Mouse (Mus musculus) ES-CJ7 (cell line): ENCODE measurements around the gene Dctn1.
A peak's percentile ranks its signal among the peaks of the same experiment; 100 is the strongest.

Experiments
- DNase-seq: peaks from one replicate; pipeline ENCODE4 v3.0.0; 2011; ENCODE audit warnings: low read depth, low spot score

Gene Dctn1

DNA sequence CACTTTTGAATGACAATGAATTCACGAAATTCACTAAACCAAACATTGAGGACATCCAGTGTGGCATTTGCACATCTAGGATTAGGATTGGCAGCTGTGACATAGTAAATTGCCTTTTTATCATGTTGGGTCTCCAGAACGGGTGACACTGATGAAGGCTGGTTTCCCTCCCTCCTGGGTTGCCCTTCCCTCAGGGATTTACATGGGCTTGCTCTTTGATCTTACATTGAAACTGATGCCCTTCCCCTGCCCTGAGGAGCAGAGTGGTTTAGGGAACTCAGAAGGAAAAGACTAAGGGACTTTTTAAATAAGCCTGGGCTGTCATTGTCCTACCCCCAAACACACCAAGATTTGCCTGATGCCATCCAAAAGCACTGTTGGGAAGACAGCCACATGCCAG, 65.8 kb downstream of the Dctn1 start:
- peak; percentile 71 for DNase-seq

DNA sequence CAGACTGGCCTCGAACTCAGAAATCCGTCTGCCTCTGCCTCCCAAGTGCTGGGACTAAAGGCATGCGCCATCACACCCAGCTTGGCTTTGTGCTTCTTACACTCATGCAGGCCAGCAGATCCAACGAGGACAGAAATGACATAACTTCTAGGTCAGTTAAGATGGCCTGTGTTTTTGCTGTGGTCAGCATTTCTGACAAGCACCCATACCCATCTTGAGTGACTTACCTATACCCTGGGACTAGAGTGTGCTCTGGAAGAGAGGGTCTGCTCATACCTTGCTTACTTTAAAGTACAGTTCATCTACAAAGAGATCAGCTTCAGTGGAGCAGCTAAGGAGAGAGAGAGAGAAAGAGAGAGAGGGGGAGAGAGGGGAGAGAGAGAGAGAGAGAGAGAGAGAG, 67.6 kb downstream of the Dctn1 start:
- no peak for DNase-seq

DNA sequence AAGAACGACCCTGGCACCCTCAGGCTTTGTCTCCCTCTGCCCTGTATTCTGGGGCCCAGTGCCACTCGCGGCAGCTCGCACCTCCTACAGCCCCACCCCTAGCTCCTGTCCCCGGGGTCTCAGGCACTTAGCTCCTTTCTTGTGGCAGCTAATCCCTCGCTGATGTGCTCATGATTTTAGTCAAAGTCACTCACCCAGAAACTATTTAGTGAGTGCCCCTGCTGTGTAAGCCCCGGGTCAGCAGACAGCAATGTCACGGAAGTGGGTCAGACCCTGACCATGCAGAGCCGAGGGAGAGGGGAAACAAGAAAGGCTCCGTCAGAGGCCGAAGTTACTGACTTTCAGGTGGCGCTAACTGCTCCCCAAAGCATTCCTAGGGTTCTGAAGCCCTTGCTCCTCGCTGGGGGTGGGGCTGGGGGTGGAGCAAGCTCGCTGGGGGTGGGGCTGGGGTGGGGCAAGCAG, 68.6 kb downstream of the Dctn1 start:
- peak; percentile 71 for DNase-seq

DNA sequence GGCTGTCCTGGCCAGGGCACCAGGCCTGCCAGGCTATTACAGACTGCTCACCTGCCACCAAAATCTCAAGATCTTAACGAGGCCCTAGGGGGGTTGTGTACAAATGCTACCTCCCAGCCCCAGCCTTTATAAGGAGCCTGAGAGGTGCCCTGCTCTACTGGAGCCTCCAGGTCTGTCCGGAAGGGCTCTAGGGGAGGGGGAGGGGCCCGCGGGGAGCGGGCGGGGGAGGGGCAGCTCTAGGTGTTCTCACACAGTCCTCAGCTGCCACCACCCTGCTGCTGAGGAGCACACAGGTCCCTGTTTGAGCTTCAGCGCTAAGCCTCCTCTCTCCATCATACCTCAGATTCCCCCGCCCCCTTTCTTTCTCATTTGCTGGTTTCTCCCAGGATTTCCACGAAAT, 71.4 kb downstream of the Dctn1 start:
- DNase-seq, result peak; percentile 64

DNA sequence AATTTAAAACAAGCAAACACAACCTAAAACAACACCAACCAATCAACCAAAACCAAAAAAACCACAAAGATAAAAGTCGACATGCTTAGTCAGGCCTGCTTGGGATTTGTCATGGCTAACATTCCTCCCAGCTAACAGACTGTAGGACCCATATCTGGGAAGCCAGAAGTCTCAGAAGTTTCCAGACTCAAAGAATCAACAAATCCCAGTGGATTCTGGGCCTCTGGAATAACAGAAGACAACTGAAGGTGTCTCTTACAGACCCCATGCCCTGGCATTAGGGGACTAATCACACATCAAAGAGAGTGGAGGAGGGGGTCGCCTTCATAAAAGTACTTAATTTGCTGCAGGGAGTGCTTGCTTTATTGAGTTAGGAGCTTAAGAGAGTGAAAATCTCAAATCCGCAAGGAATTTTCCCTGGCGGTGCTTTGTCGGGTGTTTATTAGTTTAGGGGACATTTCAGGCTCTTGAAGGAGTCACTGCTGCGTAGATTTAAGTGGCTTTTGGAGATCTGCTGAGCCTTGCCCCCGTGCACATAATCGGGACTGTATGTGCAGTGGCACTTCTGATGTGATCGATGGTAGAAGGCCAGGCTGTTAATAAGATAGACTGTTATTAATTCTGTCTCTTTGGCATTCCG, 78.8 kb downstream of the Dctn1 start:
- DNase-seq, result no peak

DNA sequence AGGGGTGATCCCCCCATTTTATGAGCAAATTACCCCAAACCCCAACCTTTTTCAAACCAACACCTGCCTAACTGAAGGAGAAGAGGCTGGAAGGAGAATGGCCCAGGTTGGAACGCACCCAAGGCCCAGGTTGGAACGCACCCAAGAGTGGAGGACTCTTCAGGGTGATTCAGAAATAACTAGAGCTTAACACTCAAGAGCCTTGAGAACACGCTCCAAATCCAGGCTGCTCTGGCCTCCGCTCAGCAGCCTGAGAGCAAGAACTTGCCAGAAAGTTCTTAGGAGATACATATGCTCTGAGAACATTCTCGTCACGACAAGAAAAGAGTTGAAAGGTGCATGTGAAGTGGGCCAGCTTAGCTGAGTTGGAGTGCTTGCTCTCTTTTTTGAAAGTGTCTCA, 79.4 kb downstream of the Dctn1 start:
- no peak for DNase-seq

DNA sequence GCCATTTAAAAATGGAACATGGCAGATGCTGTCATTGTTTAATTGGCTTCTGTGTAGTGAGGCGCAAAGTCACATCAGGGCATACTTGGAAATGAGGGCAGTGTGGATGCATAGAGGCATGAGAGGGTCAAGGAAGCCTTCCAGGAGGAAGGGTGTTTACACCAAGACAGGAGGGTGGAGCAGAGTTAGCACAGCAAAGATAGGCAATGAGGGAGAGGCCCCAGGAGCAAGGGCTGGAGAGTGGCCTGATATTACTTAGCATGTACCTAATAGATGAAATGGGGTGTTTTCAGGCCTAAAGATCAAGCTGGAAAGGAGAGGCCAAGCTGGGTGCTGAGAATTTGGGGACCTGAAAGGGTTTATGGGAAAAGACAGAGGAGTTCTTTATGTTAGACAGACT, 80.3 kb downstream of the Dctn1 start:
- no peak for DNase-seq

DNA sequence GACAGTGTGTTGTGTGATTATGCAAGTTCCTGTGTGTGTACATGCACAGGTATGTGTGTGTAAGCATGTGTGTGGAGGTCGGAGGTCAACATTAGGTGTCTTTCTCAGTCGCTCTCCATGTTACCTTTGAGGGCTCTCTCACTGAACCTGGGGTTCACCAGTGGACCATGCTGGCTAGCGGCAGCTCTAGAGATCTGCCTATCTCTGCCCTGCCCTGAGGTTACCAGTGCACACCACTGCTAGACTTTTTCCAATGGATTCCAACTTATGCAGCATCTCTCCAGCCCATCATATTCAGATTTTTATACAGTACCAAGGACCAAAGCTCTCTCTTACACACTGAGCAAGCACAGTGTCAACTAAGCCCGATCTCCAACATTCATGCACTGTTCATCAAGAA, 81.0 kb downstream of the Dctn1 start:
- no peak for DNase-seq

DNA sequence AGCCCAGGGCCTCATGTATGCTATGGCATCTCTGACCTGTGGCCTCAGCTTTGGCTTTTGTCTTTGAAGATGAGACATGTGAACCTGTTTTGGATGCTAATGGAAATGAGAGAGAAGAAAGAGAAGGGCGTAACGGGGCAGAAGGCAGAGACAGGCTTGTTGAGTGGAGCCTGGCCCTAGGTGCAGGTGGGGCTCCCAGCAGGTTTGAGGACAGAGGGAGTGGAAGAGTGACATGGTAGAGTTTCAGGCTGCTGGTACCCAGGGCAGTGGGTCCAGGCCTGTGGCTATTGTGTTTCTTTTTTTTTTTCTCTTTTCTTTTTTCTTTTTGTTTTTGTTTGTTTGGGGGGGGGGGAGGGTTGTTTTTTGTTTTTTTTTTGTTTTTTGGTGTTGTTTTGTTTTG, 81.4 kb downstream of the Dctn1 start:
- DNase-seq, result no peak
